Mouse (Mus musculus) adrenal gland, postnatal 25 days (tissue): Measurements from ENCODE around the gene Hip1r. TPM values are rescaled to one million over a fixed set of nuclear protein-coding genes. Genes with fewer than 3 reads are reported as not detected.
A peak's percentile ranks its signal among the peaks of the same experiment; 100 is the strongest.

Experiments used
- DNase-seq: peaks from one replicate; pipeline ENCODE4 v3.0.0; 2021; ENCODE audit warnings: mixed read lengths
- long read RNA-seq: library from polyadenylated mRNA; stranded (forward); transcript quantifications from one replicate; pipeline ENCODE4 v2.0.0, GENCODE M21; 2021
- total RNA-seq: library from RNA; stranded (reverse); gene quantifications from 2 replicates; pipeline ENCODE4 v1.2.3, GENCODE M21; 2021

Gene Hip1r
- total RNA-seq, result 17.9 and 18.3 TPM in 2 replicates
- long read RNA-seq, full-length matches to known transcripts, result 17 of 21 reads
- long read RNA-seq, partial matches to known transcripts, result 4 of 21 reads
- long read RNA-seq, other reads (novel, unspliced or antisense), result 0 of 21 reads

DNA sequence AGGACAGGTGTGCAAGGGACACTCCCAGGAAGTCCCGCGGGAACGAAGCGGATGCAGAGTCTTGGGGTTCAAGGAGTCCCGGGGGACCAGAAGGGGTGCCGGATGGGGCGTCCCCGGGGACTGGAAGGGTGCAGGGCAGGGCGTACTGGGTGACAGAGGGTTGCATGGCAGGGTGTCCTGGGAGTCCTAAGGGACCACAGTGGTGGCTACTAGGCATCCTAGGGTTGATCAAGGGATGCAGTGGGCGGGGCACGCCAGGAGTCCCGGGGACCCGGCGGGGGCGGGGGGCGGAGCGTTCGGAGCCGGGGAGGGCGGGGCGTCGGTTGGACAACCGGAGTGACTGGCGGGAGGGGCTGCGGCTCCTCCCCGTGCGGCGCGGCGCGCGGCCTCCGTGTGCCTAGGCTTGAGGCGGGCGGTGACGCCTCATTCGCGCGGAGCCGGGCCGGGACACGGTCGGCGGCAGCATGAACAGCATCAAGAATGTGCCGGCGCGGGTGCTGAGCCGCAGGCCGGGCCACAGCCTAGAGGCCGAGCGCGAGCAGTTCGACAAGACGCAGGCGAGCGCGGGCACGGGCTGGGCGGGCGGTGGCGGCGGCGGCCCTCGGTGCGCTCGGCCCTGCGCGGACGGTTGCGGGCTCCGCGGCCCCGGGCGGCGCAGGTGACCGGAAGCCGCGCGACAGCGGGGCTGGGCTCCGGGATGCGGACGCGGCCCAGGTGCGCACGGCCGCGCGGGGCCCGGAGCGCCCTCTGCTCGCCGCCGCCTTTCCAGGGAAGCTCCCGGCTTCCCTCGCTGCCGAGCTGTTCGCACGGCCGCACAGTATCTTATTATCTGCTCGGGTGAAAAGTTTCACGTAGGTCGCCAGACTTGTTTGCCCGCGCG, at the start of gene Hip1r:
Hip1r (plus strand) TSS at position 330 of the 880 bp plus-strand sequence.
- peak; percentile 85 for DNase-seq

DNA sequence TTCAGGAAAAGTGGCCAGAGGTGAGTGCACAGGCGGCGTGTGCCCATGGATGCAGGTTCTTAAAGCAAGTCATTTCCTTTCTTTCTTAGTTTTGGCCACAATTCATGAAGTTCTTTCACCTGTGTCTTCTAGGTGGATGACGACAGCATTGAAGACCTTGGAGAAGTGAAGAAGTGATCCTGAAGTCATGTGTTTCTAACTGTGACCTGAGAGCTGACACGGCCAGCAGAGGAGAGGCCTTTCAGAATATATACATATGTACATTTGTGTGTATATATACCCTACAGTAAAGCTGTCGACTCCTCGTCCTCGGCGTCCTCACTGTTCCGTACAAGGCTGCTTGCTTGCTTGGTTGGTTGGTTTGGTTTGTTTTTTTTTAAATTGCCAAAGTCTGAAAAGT, 46.3 kb upstream of the Hip1r start, which contains the start of gene Gm43518:
Gm43518 (plus strand) TSS at position 301 of the 400 bp plus-strand sequence.
- DNase-seq, result no peak

DNA sequence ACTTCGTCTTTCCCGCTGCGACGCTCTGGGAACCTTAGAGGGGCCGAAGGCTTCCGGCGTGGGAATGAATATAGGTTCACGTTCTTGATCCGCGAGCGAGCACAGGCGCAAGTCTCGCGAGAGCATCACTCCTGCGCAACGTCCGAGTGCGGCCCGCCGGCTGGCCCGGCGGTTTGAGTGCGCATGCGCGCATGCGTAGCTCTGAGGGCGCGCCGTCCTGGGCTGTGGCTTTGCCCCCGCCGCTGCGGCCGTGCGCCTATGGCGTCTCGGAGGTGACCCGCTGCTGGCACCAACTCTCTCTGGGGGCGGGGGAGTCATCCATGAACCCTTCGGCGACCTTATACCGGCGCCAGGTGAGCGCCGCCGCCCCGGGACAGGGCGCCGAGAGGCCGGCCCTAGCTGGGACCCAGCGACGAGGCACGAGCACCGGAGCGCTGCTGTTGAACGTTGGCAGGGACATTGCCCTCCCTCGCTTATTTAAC, 42.9 kb upstream of the Hip1r start, which contains the start of gene Ccdc62:
Ccdc62 (plus strand) TSS at position 172 of the 482 bp plus-strand sequence.
- DNase-seq, result peak; percentile 95

DNA sequence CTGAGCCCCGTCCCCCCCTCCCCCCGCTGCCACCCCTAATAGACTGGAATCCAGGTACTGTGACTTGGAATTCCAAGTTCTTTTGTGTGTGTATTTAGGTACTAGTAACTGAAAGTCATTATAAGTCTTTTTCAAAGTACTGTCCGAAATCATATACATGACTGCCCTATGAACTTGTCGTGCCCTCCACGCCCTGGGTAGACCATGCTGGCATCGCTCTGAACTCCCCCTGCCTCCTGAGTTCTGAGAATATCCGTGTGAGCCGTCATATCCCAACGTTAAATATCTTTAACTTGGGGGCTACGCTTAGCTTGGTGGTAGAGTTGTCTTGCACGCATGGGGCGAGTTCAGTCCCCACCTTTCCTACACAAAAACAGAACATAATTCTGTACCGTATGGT, 42.3 kb upstream of the Hip1r start:
- no peak for DNase-seq

DNA sequence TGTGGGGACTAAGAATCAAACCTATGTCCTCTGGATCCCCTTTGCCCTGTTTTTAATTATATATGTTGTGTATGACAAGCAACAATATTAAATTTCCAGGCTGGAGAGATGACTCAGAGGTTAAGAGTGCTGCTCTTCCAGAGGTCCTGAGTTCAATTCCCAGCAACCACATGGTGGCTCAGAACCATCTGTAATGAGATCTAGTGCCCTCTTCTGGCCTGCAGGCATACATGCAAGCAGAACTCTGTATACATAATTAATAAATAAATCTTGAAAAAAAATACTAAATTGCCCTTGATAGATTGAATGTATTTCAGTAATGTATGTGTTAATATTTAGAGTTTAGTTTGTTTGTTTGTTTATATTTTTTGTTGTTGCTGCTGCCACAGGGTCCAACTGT, 40.5 kb upstream of the Hip1r start:
- DNase-seq, result no peak

DNA sequence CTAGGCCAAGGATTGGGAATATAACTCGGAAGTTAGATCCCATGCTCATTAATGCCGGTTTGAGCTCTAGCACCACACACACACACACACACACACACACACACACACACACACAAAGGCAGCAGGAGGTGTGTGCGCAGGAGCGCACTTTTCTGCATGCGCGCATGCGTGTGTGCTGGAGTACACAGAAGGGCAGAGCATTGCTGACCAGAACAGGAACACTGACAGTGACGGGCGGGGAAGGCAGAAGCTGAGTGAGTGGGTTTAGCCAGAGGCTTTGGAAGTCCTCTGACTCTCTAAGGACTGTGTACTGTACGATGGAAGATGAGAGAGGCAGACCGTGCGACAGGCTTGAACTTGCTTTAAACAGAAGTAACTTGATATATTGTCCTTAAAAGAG, 39.9 kb upstream of the Hip1r start:
- no peak for DNase-seq

DNA sequence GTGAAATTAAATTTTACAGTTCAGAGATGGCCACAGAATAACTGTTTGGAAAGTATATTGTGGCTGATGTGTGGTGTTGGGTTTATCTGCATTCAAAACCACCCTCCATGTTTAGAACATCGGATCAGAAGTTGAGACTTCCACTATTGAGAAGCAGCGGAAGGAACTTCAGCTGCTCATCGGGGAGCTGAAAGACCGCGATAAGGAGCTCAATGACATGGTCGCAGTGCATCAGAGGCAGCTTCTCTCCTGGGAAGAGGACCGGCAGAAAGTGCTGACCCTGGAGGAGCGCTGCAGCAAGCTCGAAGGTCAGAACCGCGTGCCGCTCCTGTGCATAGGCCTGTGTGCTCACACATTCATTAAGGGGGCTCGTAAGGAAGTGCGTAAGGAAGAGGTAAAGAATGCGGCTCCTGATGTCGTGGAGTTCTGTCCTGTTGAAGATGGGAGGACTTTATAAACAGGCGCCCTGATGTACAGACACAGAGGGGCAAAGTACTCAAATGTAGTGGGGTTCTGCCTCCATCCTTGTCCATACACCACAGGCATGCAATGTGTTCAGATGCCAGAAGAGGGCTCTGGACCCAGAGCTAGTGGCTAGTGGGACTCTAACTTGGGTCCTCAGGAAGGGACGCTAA, 39.4 kb upstream of the Hip1r start:
- DNase-seq, result no peak

DNA sequence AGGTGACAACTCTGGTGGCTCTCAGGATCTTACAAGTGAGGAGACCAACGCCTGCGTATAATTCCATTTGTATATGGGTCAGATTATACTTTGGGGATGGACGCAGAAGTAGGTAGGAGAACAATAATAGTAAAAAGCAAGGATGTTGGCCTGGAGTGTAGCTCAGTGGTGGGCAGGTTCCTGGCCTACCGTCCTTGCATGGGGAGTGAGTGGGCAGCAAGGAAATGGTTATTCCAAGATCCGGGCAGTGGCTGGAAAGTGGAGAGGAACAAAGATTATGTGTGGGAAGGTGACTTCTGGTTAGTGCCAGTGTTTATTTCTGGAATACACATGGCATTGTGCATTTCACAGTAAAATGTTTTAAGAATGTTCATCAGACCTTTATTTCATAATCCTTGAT, 37.5 kb upstream of the Hip1r start:
- no peak for DNase-seq

DNA sequence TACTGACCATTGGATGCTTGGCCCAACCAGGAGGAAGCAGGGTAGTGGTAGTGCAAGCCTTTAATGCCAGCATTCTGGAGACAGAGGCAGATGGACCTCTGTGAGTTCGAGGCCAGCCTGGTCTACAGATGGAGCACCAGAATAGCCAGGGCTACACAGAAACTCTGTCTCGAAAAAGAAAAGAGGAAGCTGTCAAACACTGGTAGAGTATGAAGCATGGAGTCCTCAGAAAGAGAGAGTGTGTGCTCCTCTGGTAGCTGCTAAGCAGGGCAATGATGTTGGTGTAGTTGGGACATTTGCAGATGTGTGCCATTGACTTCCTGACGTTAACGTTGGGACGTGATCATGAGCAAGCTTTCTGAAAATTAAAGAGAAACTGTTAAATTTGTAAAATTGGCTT, 34.9 kb upstream of the Hip1r start:
- no peak for DNase-seq

DNA sequence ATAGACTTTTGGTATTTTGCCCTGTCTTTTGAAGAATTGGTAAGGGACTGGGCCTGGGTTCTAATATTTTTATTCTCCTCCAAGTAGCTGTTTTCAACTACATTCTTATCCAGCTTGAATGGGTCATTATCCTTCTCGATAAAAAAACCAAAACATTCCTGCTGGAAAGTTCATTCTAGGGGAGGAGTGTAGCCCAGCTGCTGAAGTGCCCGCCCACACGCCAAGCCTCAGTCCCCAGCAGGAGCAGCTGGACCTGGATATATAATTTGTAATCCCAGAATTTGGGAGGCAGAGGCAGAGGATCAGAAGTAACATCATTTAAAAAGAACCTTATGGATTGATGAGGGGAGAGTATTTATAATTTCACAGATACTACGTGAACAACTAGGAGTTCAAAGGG, 26.9 kb upstream of the Hip1r start:
- no peak for DNase-seq

DNA sequence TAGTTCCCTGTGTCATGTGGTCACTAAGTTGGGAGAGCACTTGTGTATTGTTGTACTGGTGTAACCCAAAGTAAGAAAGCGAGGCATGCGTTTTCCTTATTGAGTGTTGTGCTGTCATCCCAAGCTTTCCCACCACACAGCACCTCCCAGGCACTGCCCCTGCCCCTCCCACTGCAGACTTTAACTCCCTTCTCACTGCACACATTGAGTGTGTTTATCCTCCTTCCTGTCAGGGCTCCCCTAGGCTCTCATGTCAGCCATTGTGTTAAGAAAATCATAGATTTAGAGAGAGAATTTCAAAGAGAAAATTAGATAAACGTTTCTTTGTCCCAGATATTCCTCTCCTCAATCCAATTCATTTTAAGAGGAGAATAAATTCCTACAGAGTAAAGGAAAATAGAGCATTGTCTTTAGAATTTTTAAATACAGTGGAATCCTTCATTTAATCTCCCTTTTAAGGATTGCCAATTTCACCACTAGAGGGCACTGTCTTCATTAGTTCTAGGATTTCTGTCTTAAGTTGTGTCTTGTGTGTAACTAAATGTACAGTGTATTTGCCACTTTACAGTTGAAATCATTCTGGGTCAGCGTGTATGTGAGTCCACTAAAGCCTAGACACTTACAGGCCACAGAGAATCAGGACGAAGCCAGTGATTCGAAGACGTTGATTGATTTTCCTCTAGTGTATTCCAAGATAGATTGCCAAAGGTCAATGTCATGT, 26.2 kb upstream of the Hip1r start:
- no peak for DNase-seq

DNA sequence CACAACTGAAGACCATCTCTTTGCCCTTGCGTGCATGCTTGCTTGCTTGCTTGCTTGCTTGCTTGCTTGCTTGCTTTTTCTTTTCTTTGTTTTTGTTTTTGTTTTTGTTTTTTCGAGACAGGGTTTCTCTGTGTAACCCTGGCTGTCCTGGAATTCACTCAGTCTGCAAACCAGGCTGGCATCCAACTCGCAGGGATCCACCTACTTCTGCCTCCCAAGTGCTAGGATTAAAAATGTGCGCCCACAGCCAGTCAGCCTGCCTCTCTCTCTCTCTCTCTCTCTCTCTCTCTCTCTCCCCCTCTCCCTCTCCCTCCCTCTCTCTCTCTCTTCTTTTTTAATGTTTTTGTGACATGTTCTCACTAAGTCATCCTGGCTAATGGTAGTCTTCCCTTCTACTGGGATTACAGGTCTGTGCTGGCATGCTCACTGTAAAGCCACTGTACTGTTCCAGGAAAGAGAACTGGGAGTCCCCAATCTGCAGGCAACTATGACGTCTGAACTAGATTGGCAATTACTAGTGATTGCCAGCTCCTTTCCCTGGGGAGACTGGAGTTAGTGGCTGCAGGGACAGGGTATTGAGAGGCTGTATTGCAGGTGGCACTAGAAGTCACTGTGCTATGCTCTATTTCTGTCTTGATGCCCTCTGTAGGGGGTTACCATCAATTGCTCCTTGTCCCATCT, 20.9 kb upstream of the Hip1r start:
- DNase-seq, result no peak

DNA sequence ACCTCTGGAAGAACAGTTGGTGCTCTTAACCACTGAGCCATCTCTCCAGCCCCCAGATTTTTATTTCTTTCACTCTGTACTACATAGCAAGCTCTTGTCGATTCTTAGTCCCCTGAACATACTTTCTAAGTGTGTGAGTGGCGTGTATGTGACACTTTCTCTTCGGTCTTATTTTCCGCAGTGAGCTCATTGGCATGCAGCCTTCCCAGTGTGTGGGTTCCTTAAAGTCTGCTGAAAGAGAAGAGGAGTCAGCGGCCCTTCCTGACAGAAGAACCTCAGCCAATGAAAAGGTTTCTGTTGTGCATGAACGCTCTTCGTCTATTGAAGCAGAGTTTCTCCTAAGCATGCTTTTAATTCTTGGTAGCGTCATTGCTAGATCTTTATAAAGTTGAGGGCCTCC, 16.2 kb upstream of the Hip1r start:
- DNase-seq, result no peak

DNA sequence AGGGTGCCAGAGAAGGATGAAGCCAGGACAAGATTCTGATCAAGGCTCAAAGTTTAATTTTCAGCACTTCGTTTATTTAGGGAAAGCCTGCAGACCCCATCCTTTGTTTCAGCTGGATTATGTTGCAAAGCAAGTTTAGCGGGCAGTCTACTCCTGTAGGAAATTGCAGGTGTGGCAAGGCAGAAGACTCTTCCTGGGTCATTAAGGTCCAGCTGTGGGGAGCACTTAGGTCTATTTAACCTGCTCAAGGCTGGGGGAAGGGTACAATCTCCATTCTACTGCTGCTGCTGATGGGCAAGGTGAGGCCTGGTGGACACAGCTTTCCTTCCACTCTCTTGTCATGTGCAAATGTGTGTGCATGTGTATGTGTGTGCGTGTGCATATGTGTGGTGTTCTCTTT, 14.4 kb upstream of the Hip1r start:
- DNase-seq, result no peak

DNA sequence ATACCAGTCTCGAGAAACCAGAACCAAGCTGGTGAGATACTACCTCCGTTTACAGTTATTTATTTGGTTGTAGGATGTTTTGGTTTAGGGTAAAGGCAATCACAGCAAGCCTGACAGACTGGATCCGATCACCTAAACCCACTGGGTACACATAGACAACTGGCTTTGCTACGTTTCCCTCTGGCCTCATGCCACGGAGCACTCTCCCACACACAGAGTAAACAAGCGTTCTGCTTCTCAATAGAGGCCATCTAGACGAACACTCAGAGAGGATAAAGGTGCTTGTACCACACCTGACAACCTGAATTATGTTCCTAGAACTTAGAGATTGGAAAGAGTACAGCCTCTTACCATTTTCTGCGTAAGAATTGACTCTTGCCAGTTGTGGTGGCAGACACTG, 13.3 kb upstream of the Hip1r start:
- no peak for DNase-seq

DNA sequence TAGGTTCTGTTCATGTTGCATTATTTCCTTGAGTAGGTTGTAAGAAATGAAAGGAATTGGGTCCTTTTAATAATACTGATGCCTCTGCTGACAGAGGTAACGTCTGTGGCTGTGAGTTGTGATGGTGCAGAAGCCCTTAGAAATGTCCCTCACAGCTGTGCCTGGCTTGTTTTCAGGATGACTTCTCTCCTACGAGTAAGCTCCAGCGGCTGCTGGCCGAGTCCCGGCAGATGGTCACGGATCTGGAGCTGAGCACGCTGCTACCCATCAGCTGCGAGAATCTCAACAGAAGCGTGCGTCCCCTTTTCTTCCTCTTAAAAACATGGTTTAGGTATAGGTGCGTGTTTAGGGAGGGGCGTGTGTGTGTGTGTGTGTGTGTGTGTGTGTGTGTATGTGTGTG, 12.4 kb upstream of the Hip1r start:
- DNase-seq, result no peak

DNA sequence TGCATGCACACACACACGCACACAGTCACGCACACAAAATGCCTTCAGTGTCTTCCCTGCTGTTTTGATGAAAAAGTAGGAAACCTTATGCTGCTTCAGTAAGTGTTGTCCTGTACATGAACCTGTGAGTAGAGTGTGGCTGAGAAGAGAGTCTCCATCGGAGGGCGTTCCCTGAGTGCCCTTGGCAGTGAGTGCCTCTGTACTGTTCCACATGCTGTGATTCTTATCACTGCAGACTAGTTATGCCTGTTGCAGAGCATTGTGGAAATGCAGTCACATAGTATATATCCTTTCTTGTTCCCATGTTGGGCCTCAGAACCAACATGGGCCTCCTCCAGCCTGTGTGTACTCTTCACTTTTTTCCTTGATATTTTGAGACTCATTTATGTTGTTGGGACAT, 9.2 kb upstream of the Hip1r start:
- DNase-seq, result no peak

DNA sequence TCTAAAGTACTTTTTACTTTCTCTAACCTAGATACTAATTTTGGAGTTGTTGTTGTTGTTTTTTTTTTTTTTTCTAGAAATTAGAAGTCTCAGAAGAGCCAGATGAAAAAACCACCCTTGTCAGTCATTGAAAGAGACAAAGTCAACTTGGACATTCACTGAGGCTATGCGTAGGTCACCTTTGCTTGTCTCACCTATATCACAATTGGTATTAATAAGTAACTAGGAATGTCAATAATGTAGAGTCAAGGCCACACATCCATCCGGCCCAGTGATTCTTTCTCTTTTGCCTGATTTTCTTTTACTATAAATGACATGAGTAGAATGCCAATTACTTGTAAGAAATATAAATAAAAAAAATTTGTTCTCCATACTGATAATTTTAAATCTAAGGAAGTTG, 6.7 kb upstream of the Hip1r start:
- DNase-seq, result no peak

DNA sequence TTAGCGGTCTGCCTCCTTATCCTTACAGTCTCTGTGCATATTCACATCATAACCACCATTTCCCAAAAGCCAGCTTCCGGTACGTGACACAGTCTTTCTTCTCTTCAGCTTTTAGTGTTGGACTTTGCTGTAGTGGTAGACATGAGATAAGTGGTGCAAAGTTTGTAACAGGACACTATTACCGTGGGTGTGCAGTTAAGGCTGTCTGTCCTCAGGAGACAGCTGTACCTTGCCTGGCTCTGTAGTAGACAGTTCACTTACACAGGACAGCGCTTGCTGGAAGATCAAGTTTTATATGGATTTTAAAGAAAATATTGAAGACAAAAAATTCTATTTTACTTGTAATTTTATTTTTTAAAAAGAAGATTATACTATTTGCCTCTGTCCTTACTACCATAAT, 5.0 kb upstream of the Hip1r start:
- DNase-seq, result no peak

DNA sequence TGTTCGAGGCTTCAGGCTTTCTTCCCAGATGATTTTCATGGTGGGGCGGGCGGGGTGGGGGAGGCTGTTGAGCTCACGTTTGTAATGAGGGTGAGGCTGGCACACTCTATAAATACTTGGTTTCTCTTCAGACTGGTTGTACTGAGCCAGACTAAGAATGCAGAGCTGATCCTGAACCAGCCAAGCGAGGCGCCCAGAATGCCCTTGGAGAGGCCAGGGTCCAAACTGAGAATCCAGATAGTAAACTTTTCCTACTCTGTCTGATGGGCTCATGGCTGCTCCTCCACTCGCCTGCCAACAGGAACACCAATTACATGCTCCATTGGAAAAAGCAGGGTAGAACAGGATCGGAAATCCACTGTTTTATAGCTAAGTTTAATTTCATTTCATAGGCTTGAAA, 4.2 kb upstream of the Hip1r start:
- no peak for DNase-seq

DNA sequence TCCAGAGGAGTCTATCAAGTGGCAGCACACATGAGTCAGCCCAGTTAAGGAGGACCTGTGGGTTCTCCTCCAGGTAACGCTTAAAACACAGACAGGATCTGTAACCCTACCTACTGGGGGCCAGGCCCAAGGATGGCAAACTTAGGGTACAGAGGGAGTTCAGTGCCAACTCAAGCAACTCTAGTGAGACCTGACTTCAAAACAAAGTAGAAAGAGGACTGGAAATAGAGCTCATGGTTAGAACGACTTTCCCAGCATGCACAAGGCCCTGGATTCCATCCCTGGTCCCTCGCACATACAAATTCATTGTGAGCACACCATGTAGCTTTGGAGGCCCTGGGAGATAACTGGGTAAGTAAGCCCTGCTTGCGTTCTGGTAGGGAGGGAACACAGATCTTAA, 2.9 kb upstream of the Hip1r start:
- DNase-seq, result no peak

DNA sequence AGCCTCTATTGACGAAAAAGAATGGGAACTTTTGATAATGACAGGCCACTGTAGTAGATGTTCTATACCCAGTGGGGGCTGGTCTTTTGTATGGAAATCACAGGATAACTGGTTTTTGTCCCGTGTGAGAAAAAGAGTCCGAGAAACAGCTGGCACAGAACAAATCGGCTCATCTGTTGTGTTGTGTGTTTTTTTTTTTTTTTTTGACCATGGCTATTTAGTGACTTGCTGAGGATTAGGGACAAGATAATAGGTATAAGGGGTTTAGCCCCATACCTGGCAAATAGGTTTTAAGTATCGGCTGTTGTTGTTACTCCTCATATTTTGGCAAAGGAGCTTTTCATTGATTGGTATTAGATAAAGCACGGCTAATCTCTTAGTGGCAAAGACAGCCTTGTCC, 975 bp upstream of the Hip1r start:
- no peak for DNase-seq
